Mouse (Mus musculus) bone marrow, adult 2 months (tissue): ENCODE data around the gene Sp2.

ENCODE experiments used
- CTCF ChIP-seq: fragments of 200-500 bp; IDR thresholded peaks from 2 replicates; pipeline ENCODE4 v1.5.1; 2011; ENCODE audit warnings: low read length, control low read depth; ENCODE audit not compliant: control insufficient read depth, insufficient read depth
- POLR2A ChIP-seq: fragments of 200-500 bp; IDR thresholded peaks from 2 replicates; pipeline ENCODE4 v1.6.1; 2011; ENCODE audit warnings: low read depth, mild to moderate bottlenecking, control low read depth, low read length, borderline replicate concordance; ENCODE audit not compliant: control insufficient read depth

DNA sequence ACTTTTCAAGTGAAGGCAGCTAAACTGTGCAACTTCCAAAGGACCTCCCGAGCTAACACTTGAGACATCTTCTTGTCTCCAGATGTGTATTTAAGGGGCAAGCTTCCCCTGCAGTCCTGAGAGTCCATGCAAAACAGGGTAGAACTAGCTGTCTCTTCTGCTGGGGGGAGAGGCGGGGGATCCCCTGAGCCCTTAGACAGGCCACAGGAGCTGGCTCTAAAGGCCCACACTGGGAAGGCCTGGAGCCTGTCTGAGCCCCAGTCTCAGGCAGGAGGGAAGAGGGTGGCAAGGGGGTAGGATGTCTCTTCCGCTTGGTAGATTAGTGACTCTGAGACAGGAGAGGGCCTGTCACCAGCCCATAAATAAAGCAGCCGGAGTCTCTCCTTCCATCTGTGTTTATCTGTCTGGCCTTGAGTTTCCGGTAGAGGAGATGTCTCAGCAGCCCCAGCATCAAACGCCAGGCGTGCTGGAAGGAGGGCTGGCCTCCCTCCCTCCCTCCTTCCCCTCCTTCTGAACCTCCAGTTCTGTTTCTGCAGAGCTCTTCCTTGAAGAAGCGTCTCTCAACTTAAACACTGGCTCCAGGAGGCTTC, 10.1 kb upstream of the Sp2 start:
- TF ChIP-seq CTCF (no peak), POLR2A (no peak)
